Mouse (Mus musculus) bone marrow, adult 2 months (tissue): ENCODE results near the gene Itgad.

Experiments used
- CTCF ChIP-seq: fragments of 200-500 bp; IDR thresholded peaks from 2 replicates; pipeline ENCODE4 v1.5.1; 2011; ENCODE audit warnings: low read length, control low read depth; ENCODE audit not compliant: control insufficient read depth, insufficient read depth
- POLR2A ChIP-seq: fragments of 200-500 bp; IDR thresholded peaks from 2 replicates; pipeline ENCODE4 v1.6.1; 2011; ENCODE audit warnings: low read depth, mild to moderate bottlenecking, control low read depth, low read length, borderline replicate concordance; ENCODE audit not compliant: control insufficient read depth

GRCm38 (mm10) chr7:128169996-128170395, 15.8 kb downstream of the Itgad start:
- TF ChIP-seq CTCF (no peak), POLR2A (no peak)
